Mouse (Mus musculus) small intestine, adult 2 months (tissue): ENCODE results near the gene Apoa5.

Source experiments
- CTCF ChIP-seq: fragments of 200-500 bp; IDR thresholded peaks from 2 replicates; pipeline ENCODE4 v1.5.1; 2012; ENCODE audit warnings: low read depth, mild to moderate bottlenecking, control low read depth, inconsistent platforms, low read length, moderate library complexity, mixed read lengths; ENCODE audit not compliant: insufficient replicate concordance, insufficient read length; ENCODE audit errors: extremely low read depth
- POLR2A ChIP-seq: fragments of 200-500 bp; IDR thresholded peaks from 2 replicates; pipeline ENCODE4 v1.6.1; 2012; ENCODE audit warnings: low read depth, mild to moderate bottlenecking, control low read depth, inconsistent platforms, low read length, moderate library complexity

GRCm38 (mm10) chr9:46309121-46309520 lies 40.7 kb downstream of the Apoa5 start:
- TF ChIP-seq CTCF, result peak; percentile 63; the same call in 1 of the 2 replicates
- no peak for TF ChIP-seq POLR2A
